Mouse (Mus musculus) liver, embryonic 16.5 days (tissue): ENCODE results near the gene Olfr1135. TPM values are rescaled to one million over a fixed set of nuclear protein-coding genes. Genes with fewer than 3 reads are reported as not detected.

ENCODE experiments used
- ATAC-seq: fragments of 200-750 bp; cut with Nextera tagmentation; 2 replicates; pipeline ENCODE4 v1.8.0; 2017; ENCODE audit warnings: low read depth, mild to moderate bottlenecking, moderate number of reproducible peaks, moderate library complexity
- H3K27ac ChIP-seq: fragments of 300-500 bp; sonication (generic); 2 replicates; pipeline ENCODE4 v1.5.1; 2014; ENCODE audit warnings: mild to moderate bottlenecking, low read length
- H3K27me3 ChIP-seq: fragments of 300-500 bp; sonication (generic); 2 replicates; pipeline ENCODE4 v1.6.1; 2014; ENCODE audit warnings: low read depth, low read length, mixed read lengths; ENCODE audit not compliant: control insufficient read depth, insufficient read depth
- H3K36me3 ChIP-seq: fragments of 300-500 bp; sonication (generic); 2 replicates; pipeline ENCODE4 v1.6.1; 2014; ENCODE audit warnings: mild to moderate bottlenecking; ENCODE audit not compliant: control insufficient read depth, insufficient read depth
- H3K4me1 ChIP-seq: fragments of 300-500 bp; sonication (generic); 2 replicates; pipeline ENCODE4 v1.6.1; 2014; ENCODE audit warnings: low read depth, low read length, mixed read lengths; ENCODE audit not compliant: control insufficient read depth
- H3K4me2 ChIP-seq: fragments of 300-500 bp; sonication (generic); 2 replicates; pipeline ENCODE4 v1.6.1; 2014; ENCODE audit warnings: low read depth, low read length, mixed read lengths
- H3K4me3 ChIP-seq: fragments of 300-500 bp; sonication (generic); 2 replicates; pipeline ENCODE4 v1.5.1; 2014; ENCODE audit warnings: low read depth, mild to moderate bottlenecking, low read length
- H3K9ac ChIP-seq: fragments of 300-500 bp; sonication (generic); 2 replicates; pipeline ENCODE4 v1.6.1; 2014; ENCODE audit warnings: low read depth, low read length
- H3K9me3 ChIP-seq: fragments of 300-500 bp; sonication (generic); replicated peaks from 2 replicates; pipeline ENCODE4 v1.6.1; 2016; ENCODE audit warnings: low read length; ENCODE audit not compliant: control insufficient read depth
- WGBS: fragments of 180-500 bp; shearing (Covaris S2); extraction: QIAGEN DNeasy Blood & Tissue Kit; methylation state at CpG from one replicate; pipeline ENCODE4 v1.1.7; 2014; ENCODE audit not compliant: insufficient replicate concordance; 5-methylcytosine and 5-hydroxymethylcytosine counted together
- polyA plus RNA-seq: library from polyadenylated mRNA; unstranded; fragments of >200 nt; fragmentation: Nextera tagmentation; extraction: Ambion mirVana; gene quantifications from 2 replicates; pipeline ENCODE4 v1.2.1, GENCODE M21; 2015

The Olfr1135 gene
- polyA plus RNA-seq = not detected in 2 replicates

DNA sequence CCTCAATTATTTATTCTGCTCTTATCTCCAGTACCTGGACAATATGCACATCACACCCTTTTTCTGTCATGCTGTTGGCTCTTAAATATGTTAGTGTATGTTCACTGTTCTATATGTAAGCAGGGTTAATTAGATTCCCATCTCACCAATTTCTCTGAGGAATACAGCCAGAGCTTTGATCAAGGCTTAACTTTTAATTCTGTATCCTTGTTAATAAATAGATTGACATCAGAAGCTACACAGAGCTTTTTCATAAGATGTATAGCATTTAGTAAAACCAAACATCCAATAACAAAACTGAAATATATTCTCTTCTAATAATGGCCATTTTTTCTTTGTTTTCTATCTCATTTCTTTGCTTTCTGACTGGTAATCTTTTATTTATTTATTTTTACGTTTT, at the start of gene Olfr1135:
Gene Olfr1135 (minus strand): TSS at position 101 of the 400 bp plus-strand sequence.
- ATAC-seq = no peak
- WGBS = 0% methylated on average over 1 of the region's 1 CpGs

DNA sequence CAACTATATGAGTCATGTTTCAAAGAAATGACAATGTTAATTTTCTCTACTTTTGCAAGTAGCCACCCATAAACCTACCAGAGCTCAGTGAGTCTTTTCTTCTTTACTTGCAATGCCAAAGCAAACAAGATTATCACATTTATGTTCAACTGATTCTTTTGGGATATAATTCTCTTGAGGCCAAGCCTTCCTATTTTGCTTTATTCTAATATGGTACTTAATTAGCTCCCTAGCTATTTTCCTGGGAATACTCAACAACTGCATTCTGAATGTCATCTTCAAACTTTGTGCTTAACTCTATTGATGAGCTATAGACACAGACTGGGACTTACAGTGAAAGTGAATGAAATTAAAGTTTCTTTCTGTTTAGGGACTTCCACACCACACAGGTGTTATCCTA, 39.6 kb upstream of the Olfr1135 start, which contains the start of gene Olfr1137:
Gene Olfr1137 (minus strand): TSS at position 101 of the 400 bp plus-strand sequence.
- Histone ChIP-seq H3K36me3 (no peaks in the 10 kb centered on the region), H3K4me1 (no peaks in the 10 kb centered on the region), H3K27ac (no peak within 1 kb of the TSS), H3K9ac (no peak within 1 kb of the TSS), H3K27me3 (no peaks in the 10 kb centered on the region), H3K4me3 (no peak within 1 kb of the TSS), H3K4me2 (no peak within 1 kb of the TSS), H3K9me3 (no peaks in the 10 kb centered on the region)
- no peak for ATAC-seq

More for the DNA sequence above, at the start of gene Olfr1135:
- H3K27me3 ChIP-seq = no peaks in the 10 kb centered on the region
- no peak within 1 kb of the TSS for H3K4me3 ChIP-seq
- H3K4me1 ChIP-seq = no peaks in the 10 kb centered on the region
- no peaks in the 10 kb centered on the region for H3K9me3 ChIP-seq
- H3K9ac ChIP-seq = no peak within 1 kb of the TSS
- H3K27ac ChIP-seq = no peak within 1 kb of the TSS
- no peak within 1 kb of the TSS for H3K4me2 ChIP-seq
- no peaks in the 10 kb centered on the region for H3K36me3 ChIP-seq

DNA sequence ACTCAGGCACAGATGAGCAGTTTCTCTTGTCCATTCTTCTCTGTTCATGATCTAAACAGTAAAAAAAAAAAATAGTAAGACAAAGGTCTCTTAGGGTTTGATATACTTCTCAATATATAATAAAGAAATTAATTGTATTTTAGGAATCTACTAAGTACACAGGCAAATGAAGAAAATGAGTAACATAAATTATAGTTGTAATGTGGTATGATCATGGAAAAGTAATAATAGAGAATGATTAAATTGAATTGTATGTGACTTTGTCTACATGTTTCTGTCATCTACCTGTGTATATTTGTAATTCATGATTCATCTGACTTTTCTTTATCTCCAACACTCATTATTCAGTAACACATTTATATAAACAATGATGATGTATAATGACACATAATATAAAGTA, 20.4 kb upstream of the Olfr1135 start, which contains the start of gene Olfr1136:
Gene Olfr1136 (minus strand): TSS at position 101 of the 400 bp plus-strand sequence.
- Histone ChIP-seq H3K36me3 (no peaks in the 10 kb centered on the region), H3K27me3 (no peaks in the 10 kb centered on the region), H3K4me2 (no peak within 1 kb of the TSS), H3K4me3 (no peak within 1 kb of the TSS), H3K27ac (no peak within 1 kb of the TSS), H3K9me3 (no peaks in the 10 kb centered on the region), H3K9ac (no peak within 1 kb of the TSS), H3K4me1 (no peaks in the 10 kb centered on the region)
- ATAC-seq = no peak

DNA sequence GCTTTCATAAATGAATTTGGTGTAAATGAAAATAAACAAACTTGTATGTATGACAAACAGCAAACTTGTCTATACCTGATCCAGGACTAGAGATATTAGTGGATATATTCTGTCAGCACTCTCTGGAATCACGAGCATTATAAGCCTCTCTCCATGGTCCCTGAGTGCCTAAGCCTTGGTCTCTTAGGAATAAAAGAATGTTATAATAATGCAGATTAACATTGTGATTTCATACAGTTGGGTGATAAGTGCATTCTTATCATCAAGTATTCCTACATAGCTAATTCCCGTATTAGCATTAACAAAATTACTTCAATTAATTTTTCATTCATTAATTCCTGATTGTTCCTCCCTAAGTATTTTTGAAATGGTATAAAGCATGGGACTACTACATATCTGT, 15.1 kb downstream of the Olfr1135 start, which contains the start of gene Olfr1134:
Gene Olfr1134 (minus strand): TSS at position 101 of the 400 bp plus-strand sequence.
- Histone ChIP-seq H3K4me3 (no peak within 1 kb of the TSS), H3K9me3 (no peaks in the 10 kb centered on the region), H3K4me1 (no peaks in the 10 kb centered on the region), H3K27me3 (no peaks in the 10 kb centered on the region), H3K9ac (no peak within 1 kb of the TSS), H3K4me2 (no peak within 1 kb of the TSS), H3K27ac (no peak within 1 kb of the TSS), H3K36me3 (no peaks in the 10 kb centered on the region)
- ATAC-seq = no peak
- WGBS = 60% methylated on average over 2 of the region's 2 CpGs

DNA sequence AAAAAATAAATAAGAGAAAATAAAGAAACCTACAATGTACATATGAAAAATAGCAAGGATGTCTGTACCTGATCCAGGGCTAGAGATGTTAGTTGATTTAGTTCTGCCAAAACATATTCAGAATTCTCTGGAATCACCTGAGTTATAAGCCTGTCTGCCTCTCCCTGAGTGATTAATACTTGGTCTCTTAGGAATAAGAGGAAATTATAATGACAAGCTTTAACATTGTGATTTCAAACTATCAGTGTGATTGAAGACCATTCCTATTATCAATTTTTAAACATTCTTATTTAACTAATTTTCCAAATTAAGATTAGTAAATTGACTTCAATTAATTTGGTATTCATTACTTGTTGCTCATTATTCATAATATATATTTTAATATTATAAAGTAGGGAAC, 26.2 kb downstream of the Olfr1135 start, which contains the start of gene Olfr1133:
Gene Olfr1133 (minus strand): TSS at position 101 of the 400 bp plus-strand sequence.
- ATAC-seq = no peak
- Histone ChIP-seq H3K27me3 (no peaks in the 10 kb centered on the region), H3K9ac (no peak within 1 kb of the TSS), H3K4me3 (no peak within 1 kb of the TSS), H3K36me3 (no peaks in the 10 kb centered on the region), H3K4me1 (no peaks in the 10 kb centered on the region), H3K27ac (no peak within 1 kb of the TSS), H3K4me2 (no peak within 1 kb of the TSS), H3K9me3 (no peaks in the 10 kb centered on the region)

DNA sequence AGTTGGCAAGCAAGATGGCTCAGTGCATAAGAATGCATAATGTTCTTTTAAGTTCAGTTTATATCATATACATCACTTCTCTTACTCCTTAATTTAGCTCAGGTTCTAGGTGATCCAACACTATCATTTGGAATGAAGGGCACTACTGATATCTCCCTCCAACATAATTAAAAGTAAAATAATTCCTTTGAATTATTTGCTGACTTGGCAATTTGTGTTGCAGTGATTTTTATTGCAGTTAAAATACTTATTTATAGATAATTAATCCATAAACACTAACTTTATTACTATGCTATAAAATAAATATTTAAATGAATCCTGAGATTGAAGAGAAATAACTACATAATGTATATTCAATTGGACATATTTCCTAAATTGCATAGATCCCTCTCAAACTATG, 31.0 kb downstream of the Olfr1135 start:
- no peak overlapping the region for H3K9ac ChIP-seq
- H3K4me3 ChIP-seq = no peak overlapping the region
- ATAC-seq = no peak
- no peaks in the 10 kb centered on the region for H3K27me3 ChIP-seq
- no peaks in the 10 kb centered on the region for H3K9me3 ChIP-seq
- H3K27ac ChIP-seq = no peak overlapping the region
- H3K36me3 ChIP-seq = no peaks in the 10 kb centered on the region
- H3K4me1 ChIP-seq = no peaks in the 10 kb centered on the region
- H3K4me2 ChIP-seq = no peak overlapping the region

DNA sequence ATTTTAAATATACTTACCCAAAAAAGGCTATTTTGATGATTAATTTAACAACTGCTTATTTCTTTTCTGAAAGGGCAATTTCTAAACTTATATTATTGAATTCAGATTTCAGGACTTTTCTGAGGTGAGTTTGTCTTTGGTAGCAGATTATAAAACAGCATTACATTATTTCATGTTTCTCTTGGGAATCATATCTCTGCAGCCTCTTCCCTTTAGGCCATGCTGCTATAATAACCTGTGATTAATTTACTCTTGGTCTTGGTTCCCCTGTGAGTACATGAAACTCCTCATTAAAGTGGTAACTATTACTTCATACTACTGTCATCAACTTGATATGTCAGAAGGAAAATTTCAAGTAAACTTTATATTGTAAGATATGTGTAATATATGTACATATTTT, 36.0 kb downstream of the Olfr1135 start, which contains the start of gene Olfr1132:
Gene Olfr1132 (minus strand): TSS at position 101 of the 400 bp plus-strand sequence.
- Histone ChIP-seq H3K4me1 (no peaks in the 10 kb centered on the region), H3K27me3 (no peaks in the 10 kb centered on the region), H3K4me2 (no peak within 1 kb of the TSS), H3K27ac (no peak within 1 kb of the TSS), H3K4me3 (no peak within 1 kb of the TSS), H3K36me3 (no peaks in the 10 kb centered on the region), H3K9me3 (no peaks in the 10 kb centered on the region), H3K9ac (no peak within 1 kb of the TSS)
- no peak for ATAC-seq

DNA sequence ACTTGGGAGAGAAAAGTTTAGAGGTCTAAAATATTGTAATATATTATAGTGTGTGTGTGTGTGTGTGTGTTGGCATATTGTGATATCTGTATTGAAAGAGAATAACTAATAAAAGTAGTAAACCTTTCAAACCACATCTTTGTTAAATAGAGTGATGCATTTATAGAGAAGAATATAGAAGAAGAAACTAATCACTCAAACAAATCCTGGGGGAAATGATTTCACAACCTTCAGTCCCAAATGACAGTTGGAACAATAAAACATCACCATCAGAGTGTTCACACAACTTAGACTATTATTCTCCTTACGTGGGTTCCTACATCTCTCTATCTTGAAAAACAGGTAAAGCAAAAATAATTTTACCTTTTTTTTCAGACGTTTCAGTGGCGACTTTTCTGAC, 46.7 kb downstream of the Olfr1135 start, which contains the start of gene Olfr1131:
Gene Olfr1131 (plus strand): TSS at position 301 of the 400 bp plus-strand sequence.
- Histone ChIP-seq H3K4me2 (no peak within 1 kb of the TSS), H3K9ac (no peak within 1 kb of the TSS), H3K27me3 (no peaks in the 10 kb centered on the region), H3K4me3 (no peak within 1 kb of the TSS), H3K9me3 (no peaks in the 10 kb centered on the region), H3K4me1 (no peaks in the 10 kb centered on the region), H3K36me3 (no peaks in the 10 kb centered on the region), H3K27ac (no peak within 1 kb of the TSS)
- WGBS = 46% methylated on average over 3 of the region's 3 CpGs
- ATAC-seq = no peak
